Mouse (Mus musculus) inflammation-experienced regulatory T-cells (primary cell): ENCODE data around the gene Hsd3b2. TPM values are rescaled to one million over a fixed set of nuclear protein-coding genes. Genes with fewer than 3 reads are reported as not detected.

Experiments
- polyA plus RNA-seq, 2 experiments: library from polyadenylated mRNA; unstranded; fragments of 100-300 nt; shearing (Covaris generic); gene quantifications; one replicate each; pipeline ENCODE4 v1.2.1; 2017

The Hsd3b2 gene
- polyA plus RNA-seq: not detected

DNA sequence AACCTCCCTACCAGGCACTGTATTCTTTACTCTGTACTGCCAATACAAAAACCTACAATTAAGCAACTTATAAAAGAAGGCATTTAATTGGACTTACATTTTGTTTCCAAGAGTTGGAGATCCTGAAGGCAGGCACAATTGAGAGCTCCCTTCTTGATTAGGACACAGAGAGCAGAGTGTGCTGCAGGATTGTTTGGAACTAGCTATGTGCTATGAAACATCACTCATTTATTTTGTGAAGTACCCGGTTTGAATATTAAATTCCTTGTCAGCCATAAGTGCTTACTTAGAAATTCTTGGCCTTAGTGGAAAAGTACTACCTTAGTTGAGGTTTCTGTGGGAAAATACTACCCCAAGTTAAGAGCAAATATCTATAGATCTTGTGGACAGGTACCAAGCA lies at the start of gene Hsd3b2:
Gene Hsd3b2 (minus strand): TSS at position 168 of the 400 bp plus-strand sequence.

Other genes starting within 250 kb of the Hsd3b2 start
- gene Hsd3b4, start 214.0 kb downstream of the Hsd3b2 start, polyA plus RNA-seq: not detected
- gene Gm10681, start 135.7 kb downstream of the Hsd3b2 start, polyA plus RNA-seq: not detected
- not detected for gene Hsd3b5, start 94.3 kb downstream of the Hsd3b2 start, polyA plus RNA-seq
- under 1 TPM; 0.49 to 0.88 TPM for gene Hsd3b3, start 38.6 kb upstream of the Hsd3b2 start, polyA plus RNA-seq
- under 1 TPM in 1 of 2 experiments, not detected in 1; 0.16 TPM for gene Hsd3b6, start 89.9 kb upstream of the Hsd3b2 start, polyA plus RNA-seq
- gene Hsd3b1, start 135.3 kb upstream of the Hsd3b2 start, polyA plus RNA-seq: not detected
- not detected for gene Hao2, start 168.7 kb upstream of the Hsd3b2 start, polyA plus RNA-seq